Mouse (Mus musculus) spleen, postnatal 4 days (tissue): Measurements from ENCODE around the gene Snrnp25.

ENCODE experiments used
- DNase-seq, 2 experiments: peaks; one replicate each; pipeline ENCODE4 v3.0.0; 2022; ENCODE audit warnings: low spot score in 2 of 2

The Snrnp25 gene

GRCm38 (mm10) chr11:32244617-32245016, 39.4 kb downstream of the Snrnp25 start:
- DNase-seq: no peak

DNA sequence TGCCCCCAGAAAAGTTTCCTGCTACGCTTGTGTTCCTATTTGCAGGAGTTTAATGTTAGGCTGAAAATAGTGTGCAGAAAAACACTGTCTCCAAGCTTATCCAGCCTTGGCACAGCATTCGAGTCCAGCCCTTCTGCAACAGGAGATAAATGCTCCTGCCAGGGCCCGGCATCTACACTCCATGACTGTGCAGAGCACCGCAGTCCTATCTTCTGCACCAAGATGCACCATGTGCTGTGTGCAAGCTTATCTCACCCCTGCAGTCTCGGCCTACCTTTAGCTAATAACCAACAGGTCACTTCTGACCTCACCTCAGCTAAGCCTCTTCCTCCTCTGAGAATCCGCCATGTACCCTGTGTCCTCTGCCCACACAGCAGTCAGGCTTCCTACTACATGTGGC, 40.4 kb downstream of the Snrnp25 start:
- DNase-seq: peak; percentile 83 to 84

DNA sequence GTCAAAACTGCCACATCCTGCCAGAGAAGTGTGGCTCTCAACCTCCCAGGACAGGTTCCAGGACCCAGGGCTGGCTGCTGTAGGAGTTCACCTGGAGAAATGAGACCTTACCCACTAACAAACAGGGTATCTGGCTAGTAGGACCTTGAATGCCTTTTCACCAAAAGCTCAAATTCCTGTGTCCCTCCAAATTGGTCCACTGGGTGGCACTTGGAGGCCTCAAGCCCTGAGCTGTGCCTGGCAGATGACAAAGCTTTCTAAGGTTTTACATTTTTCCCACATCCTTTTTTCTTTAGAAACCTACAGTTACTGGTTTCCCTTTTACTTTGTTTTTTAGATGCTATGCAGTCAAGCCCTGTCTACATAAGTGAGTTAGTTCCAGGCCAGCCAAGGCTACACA, 41.9 kb downstream of the Snrnp25 start:
- peak; percentile 71 to 77 for DNase-seq

DNA sequence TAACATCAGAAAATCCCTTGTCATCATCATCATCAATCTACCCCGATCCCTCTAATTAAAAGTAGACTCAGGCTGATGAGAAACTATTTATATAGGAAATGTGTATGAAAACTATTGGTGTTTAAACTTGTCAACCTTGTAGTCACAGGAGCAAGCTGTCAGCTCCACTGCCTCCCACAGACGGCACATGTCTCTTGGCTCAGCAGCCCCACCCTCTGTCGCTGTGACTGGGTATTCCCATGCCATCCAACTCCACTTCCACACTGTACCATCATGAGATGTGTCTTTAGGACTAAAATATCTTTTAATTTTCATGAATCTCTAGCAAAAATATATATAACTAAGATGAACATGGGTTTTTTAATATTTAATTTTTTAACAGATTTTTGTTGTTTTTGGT, 43.1 kb downstream of the Snrnp25 start:
- DNase-seq: no peak

GRCm38 (mm10) chr11:32250880-32251763, 45.9 kb downstream of the Snrnp25 start:
- peak; percentile 77 to 81 for DNase-seq

DNA sequence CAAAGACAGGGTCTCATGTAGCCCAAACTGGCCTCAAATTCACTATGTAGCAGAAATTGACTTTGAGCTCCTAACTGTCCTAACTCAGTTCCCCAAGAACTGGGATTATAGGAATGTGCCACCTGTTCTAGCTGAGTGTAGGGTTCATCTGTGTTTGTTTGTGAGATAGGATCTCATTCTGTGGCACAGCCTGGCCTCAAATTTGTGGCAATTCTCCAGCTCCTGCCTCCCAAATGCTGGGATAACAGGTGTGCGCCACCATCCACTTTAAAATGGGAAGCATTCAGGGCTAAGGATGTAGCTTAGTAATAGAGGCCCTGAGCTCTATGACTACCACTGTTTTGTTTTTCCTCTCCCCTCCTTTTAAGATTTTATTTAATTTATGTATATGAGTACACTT, 47.9 kb downstream of the Snrnp25 start:
- no peak for DNase-seq

GRCm38 (mm10) chr11:32256146-32256545, 50.9 kb downstream of the Snrnp25 start:
- DNase-seq: peak in 1 of 2 experiments; percentile 74

GRCm38 (mm10) chr11:32256566-32256965, 51.4 kb downstream of the Snrnp25 start:
- peak in 1 of 2 experiments; percentile 71 for DNase-seq
